Mouse (Mus musculus) limb, embryonic 12.5 days (tissue): ENCODE measurements around the gene Tbxas1. TPM values are rescaled to one million over a fixed set of nuclear protein-coding genes. Genes with fewer than 3 reads are reported as not detected.

Experiments
- ATAC-seq: fragments of 200-750 bp; cut with Nextera tagmentation; 2 replicates; pipeline ENCODE4 v1.8.0; 2017; ENCODE audit warnings: low read depth, moderate TSS enrichment; ENCODE audit not compliant: insufficient number of reproducible peaks, insufficient read depth, low FRiP score, low TSS enrichment
- H3K27ac ChIP-seq: fragments of 300-500 bp; sonication (generic); 2 replicates; pipeline ENCODE4 v1.5.1; 2016; ENCODE audit warnings: mild to moderate bottlenecking, moderate library complexity
- H3K27me3 ChIP-seq: fragments of 300-500 bp; sonication (generic); 2 replicates; pipeline ENCODE4 v1.6.1; 2016; ENCODE audit warnings: mild to moderate bottlenecking, moderate library complexity
- H3K36me3 ChIP-seq: fragments of 300-500 bp; sonication (generic); 2 replicates; pipeline ENCODE4 v1.6.1; 2016; ENCODE audit warnings: mild to moderate bottlenecking, moderate library complexity
- H3K4me1 ChIP-seq: fragments of 300-500 bp; sonication (generic); replicated peaks from 2 replicates; pipeline ENCODE4 v1.6.1; 2016
- H3K4me2 ChIP-seq: fragments of 300-500 bp; sonication (generic); 2 replicates; pipeline ENCODE4 v1.6.1; 2016; ENCODE audit warnings: mild to moderate bottlenecking, moderate library complexity
- H3K4me3 ChIP-seq: fragments of 300-500 bp; sonication (generic); replicated peaks from 2 replicates; pipeline ENCODE4 v1.5.1; 2016; ENCODE audit warnings: mild to moderate bottlenecking
- H3K9ac ChIP-seq: fragments of 300-500 bp; sonication (generic); replicated peaks from 2 replicates; pipeline ENCODE4 v1.6.1; 2016; ENCODE audit warnings: mild to moderate bottlenecking, moderate library complexity
- H3K9me3 ChIP-seq: fragments of 300-500 bp; sonication (generic); 2 replicates; pipeline ENCODE4 v1.6.1; 2016; ENCODE audit warnings: mild to moderate bottlenecking, moderate library complexity
- WGBS: fragments of 180-500 bp; shearing (Covaris S2); methylation state at CpG from one replicate; pipeline ENCODE4 v1.1.7; 2016; 5-methylcytosine and 5-hydroxymethylcytosine counted together
- polyA plus RNA-seq: library from polyadenylated mRNA; unstranded; fragments of >200 nt; fragmentation: Nextera tagmentation; extraction: Ambion mirVana; gene quantifications from 2 replicates; pipeline ENCODE4 v1.2.1, GENCODE M21; 2016

Gene Tbxas1
- polyA plus RNA-seq, 1 experiment from 2014 or later, result 1.1 TPM

DNA sequence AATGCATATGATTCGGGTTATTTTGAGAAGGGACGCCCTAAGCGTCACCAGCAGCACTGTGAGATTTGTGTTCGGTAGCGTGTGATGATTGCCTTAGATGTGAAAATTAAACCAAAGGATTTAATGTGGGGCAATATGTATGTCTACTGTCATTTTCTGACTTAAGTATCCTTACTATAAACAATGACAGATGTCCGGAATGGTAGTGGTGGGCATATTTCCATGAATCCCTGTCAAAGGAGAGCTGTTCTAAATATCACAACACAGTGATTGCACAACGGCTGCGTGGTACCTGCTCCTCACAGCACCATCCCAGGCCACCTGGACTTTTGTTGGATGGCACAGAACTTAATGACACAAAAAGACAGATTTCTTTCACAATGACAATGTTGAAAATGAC is 69.2 kb downstream of the Tbxas1 start:
- Histone ChIP-seq H3K27ac (no peak overlapping the region), H3K4me2 (no peak overlapping the region), H3K9ac (no peak overlapping the region), H3K27me3 (no peaks in the 10 kb centered on the region), H3K36me3 (no peaks in the 10 kb centered on the region), H3K4me3 (no peak overlapping the region), H3K4me1 (no peaks in the 10 kb centered on the region), H3K9me3 (no peaks in the 10 kb centered on the region)
- no peak for ATAC-seq
- 96% methylated on average over 8 of the region's 8 CpGs for WGBS

DNA sequence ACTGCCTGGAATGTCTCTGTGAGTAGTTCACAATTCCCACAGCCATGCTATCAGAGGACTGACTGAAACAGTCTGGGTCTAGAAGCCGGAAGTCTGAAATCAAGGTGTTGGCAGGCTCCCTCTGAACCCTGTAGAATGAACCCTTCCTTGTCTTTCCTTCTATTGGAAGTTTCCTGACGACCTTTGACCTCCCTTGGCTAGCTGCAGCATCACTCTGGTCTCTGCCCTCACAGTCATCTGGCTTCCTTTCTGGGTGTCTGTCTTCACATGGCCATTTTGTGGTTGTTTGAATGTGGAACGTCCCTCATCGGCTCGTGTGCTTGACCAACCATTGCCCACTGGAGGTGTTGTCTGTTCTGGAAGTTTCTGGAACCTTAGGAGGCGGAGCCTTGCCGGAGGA is 69.6 kb downstream of the Tbxas1 start:
- no peak for ATAC-seq
- no peak overlapping the region for H3K9ac ChIP-seq
- no peaks in the 10 kb centered on the region for H3K36me3 ChIP-seq
- no peak overlapping the region for H3K4me2 ChIP-seq
- H3K4me1 ChIP-seq, result 0 out of 2 replicates have a peak, but pooled peaks cover 1% of the 10 kb centered on the region
- 77% methylated on average over 7 of the region's 7 CpGs for WGBS
- H3K27ac ChIP-seq, result no peak overlapping the region
- no peaks in the 10 kb centered on the region for H3K9me3 ChIP-seq
- no peak overlapping the region for H3K4me3 ChIP-seq
- 0 out of 2 replicates have a peak, but pooled peaks cover 2% of the 10 kb centered on the region for H3K27me3 ChIP-seq

DNA sequence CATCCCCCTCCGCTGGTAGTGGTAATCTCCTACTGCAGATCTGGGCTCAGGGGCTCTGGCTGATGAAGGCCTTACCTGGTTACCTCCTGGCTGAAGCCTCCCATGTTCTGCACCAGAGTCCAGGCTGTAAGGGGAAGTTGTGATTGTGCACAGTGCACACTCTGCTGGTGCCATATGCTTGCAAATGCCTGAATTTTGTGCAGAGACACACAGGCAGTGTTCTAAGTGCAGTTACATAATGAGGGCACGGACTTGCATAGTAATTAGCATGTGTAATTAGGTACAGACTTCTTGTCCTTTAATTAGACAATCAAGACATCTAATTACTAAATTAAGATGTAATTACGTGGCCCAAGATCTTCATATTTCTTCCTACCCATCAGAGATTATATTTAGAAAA is 70.5 kb downstream of the Tbxas1 start:
- H3K9ac ChIP-seq, result no peak overlapping the region
- no peaks in the 10 kb centered on the region for H3K9me3 ChIP-seq
- WGBS, result 78% methylated on average over 3 of the region's 3 CpGs
- no peak for ATAC-seq
- no peaks in the 10 kb centered on the region for H3K36me3 ChIP-seq
- peaks cover 4% of the 10 kb centered on the region; the same call in 1 of the 2 replicates for H3K4me1 ChIP-seq
- H3K27ac ChIP-seq, result no peak overlapping the region
- H3K4me2 ChIP-seq, result no peak overlapping the region
- 0 out of 2 replicates have a peak, but pooled peaks cover 3% of the 10 kb centered on the region for H3K27me3 ChIP-seq
- H3K4me3 ChIP-seq, result no peak overlapping the region

DNA sequence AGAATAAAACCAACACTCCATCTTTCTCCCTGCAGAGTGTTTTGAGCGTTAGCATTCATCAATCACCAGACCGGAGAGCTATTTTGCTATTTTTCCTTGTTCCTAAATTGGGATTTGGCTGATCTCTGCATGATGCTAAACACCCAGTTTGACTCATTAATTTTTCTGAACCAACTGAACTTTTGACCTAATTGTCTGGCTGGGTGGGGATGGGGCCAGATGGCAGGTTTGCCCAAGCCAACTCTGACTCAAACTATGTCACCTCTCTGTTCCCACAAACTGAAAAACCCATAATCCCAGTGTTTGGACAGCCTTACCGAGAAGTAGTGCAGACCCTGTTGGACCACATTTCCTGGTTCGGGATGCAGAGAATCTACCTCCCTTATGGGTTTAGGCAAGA is 72.1 kb downstream of the Tbxas1 start:
- Histone ChIP-seq H3K27ac (no peak overlapping the region), H3K4me2 (no peak overlapping the region), H3K4me1 (peaks cover 11% of the 10 kb centered on the region), H3K27me3 (0 out of 2 replicates have a peak, but pooled peaks cover 3% of the 10 kb centered on the region), H3K9ac (no peak overlapping the region), H3K9me3 (no peaks in the 10 kb centered on the region), H3K36me3 (no peaks in the 10 kb centered on the region), H3K4me3 (no peak overlapping the region)
- WGBS, result 85% methylated on average over 4 of the region's 4 CpGs
- no peak for ATAC-seq

DNA sequence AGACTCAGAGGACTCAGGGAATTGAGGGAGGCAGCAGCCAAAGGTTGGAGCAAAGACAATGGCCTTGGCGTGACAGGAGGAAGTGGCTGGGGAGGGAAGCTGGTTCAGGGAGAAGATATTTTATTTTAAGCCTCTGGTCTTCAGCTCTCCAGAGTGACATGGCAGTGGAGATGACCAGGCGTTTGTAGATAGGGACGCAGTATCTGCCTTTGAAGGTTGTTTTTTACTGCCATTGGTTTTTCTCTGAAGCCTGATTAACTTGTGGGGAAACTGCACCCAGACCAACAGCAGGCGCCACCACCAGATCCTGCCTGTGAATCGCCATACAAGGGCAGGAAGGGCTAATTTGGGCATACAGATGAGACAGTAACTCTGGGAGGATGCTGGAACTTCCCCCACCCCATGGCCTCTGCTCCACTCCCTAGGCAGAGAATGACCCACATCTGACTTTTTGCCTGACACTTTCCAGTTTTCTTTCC is 74.5 kb downstream of the Tbxas1 start:
- H3K27ac ChIP-seq, result no peak overlapping the region
- 26% methylated on average over 5 of the region's 5 CpGs for WGBS
- no peak overlapping the region for H3K9ac ChIP-seq
- no peak overlapping the region for H3K4me2 ChIP-seq
- H3K9me3 ChIP-seq, result no peaks in the 10 kb centered on the region
- H3K27me3 ChIP-seq, result 0 out of 2 replicates have a peak, but pooled peaks cover 3% of the 10 kb centered on the region
- no peak overlapping the region for H3K4me3 ChIP-seq
- peaks cover 11% of the 10 kb centered on the region for H3K4me1 ChIP-seq
- no peaks in the 10 kb centered on the region for H3K36me3 ChIP-seq
- ATAC-seq, result no peak

GRCm38 (mm10) chr6:38950341-38950740 is 75.1 kb downstream of the Tbxas1 start:
- H3K4me1 ChIP-seq, result peaks cover 11% of the 10 kb centered on the region
- no peak for ATAC-seq
- WGBS, result 52% methylated on average over 4 of the region's 4 CpGs

DNA sequence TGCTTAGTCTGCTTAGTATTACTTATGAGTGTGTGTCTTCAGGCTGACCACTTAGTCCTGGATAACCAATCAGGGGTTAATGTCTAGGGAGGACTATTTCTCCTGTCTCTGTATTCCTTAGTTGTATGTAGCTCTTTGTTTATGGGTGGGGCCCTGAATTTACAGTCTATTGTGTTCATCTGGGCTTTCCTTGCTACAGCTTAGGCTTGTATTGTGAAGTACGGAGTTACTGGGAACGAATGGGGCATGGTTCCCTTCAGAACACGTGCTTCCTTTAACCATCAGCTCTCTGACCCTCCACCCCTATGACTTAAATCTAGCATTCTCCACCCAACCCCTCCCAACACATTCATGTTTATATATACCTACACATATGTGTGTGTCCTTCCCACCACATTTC is 75.6 kb downstream of the Tbxas1 start:
- peaks cover 11% of the 10 kb centered on the region for H3K4me1 ChIP-seq
- no peak overlapping the region for H3K27ac ChIP-seq
- no peak overlapping the region for H3K9ac ChIP-seq
- no peaks in the 10 kb centered on the region for H3K36me3 ChIP-seq
- 0 out of 2 replicates have a peak, but pooled peaks cover 3% of the 10 kb centered on the region for H3K27me3 ChIP-seq
- ATAC-seq, result no peak
- no peak overlapping the region for H3K4me3 ChIP-seq
- no peaks in the 10 kb centered on the region for H3K9me3 ChIP-seq
- H3K4me2 ChIP-seq, result no peak overlapping the region
- 53% methylated on average over 3 of the region's 3 CpGs for WGBS

More at GRCm38 (mm10) chr6:38950341-38950740, 75.1 kb downstream of the Tbxas1 start:
- no peak overlapping the region for H3K4me2 ChIP-seq
- 0 out of 2 replicates have a peak, but pooled peaks cover 3% of the 10 kb centered on the region for H3K27me3 ChIP-seq
- H3K27ac ChIP-seq, result no peak overlapping the region
- H3K4me3 ChIP-seq, result no peak overlapping the region
- H3K9me3 ChIP-seq, result no peaks in the 10 kb centered on the region
- H3K36me3 ChIP-seq, result no peaks in the 10 kb centered on the region
- H3K9ac ChIP-seq, result no peak overlapping the region

DNA sequence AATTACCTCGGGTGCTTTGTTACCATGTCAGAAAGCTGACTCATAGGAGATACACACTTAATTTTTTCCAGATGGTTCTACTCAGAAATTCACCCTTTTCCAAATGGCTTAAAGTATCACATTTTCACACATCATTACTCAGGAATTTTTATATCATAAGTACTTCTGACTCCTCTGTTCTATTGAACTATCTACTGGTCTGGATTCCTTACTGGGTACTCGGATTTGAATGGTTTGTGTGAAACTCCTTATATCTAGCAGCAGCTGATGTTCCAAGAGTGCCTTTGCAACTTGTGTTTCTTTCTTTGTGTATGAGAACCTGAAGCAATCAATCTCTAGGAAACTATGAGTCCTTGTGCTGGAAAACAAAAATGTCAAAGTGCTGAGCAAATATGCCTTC is 81.4 kb downstream of the Tbxas1 start:
- H3K9me3 ChIP-seq, result no peaks in the 10 kb centered on the region
- no peak for ATAC-seq
- H3K27ac ChIP-seq, result no peak overlapping the region
- no peak overlapping the region for H3K4me2 ChIP-seq
- H3K27me3 ChIP-seq, result no peaks in the 10 kb centered on the region
- no peak overlapping the region for H3K9ac ChIP-seq
- no peaks in the 10 kb centered on the region for H3K36me3 ChIP-seq
- no peak overlapping the region for H3K4me3 ChIP-seq
- no peaks in the 10 kb centered on the region for H3K4me1 ChIP-seq
- 61% methylated on average over 2 of the region's 2 CpGs for WGBS

- H3K27ac ChIP-seq, result no peak overlapping the region
- H3K4me3 ChIP-seq, result no peak overlapping the region
- no peaks in the 10 kb centered on the region for H3K36me3 ChIP-seq
- no peak overlapping the region for H3K4me2 ChIP-seq
- H3K9me3 ChIP-seq, result no peaks in the 10 kb centered on the region
- no peak for ATAC-seq
- 81% methylated on average over 5 of the region's 5 CpGs for WGBS
- no peaks in the 10 kb centered on the region for H3K4me1 ChIP-seq
- no peak overlapping the region for H3K9ac ChIP-seq
- H3K27me3 ChIP-seq, result no peaks in the 10 kb centered on the region
These were observed 82.0 kb downstream of the Tbxas1 start for GRCm38 (mm10) chr6:38957246-38957645.

DNA sequence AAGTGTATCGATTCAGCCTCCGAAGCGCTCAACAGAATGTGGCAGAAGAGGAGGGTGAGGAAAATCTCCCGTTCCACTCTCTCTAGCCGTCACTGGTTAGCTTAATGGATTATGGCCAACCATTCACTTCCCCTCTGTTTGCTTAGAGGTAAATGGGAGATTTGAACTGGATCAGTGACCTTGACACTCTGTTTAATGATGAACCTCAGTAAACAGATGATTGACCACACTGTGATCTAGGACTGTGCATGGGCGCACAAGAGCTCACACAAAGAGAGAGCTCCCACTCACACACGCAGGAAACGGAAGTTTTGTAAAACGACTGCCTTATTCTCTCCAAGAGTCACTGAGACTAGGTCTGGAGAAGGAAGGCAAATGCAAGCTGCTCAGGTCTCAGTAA is 84.3 kb downstream of the Tbxas1 start:
- H3K27me3 ChIP-seq, result no peaks in the 10 kb centered on the region; the same call in 1 of the 2 replicates
- H3K9ac ChIP-seq, result no peak overlapping the region
- no peak overlapping the region for H3K4me2 ChIP-seq
- 89% methylated on average over 9 of the region's 9 CpGs for WGBS
- no peaks in the 10 kb centered on the region for H3K36me3 ChIP-seq
- H3K9me3 ChIP-seq, result no peaks in the 10 kb centered on the region
- H3K4me3 ChIP-seq, result no peak overlapping the region
- ATAC-seq, result no peak
- H3K27ac ChIP-seq, result no peak overlapping the region
- no peaks in the 10 kb centered on the region for H3K4me1 ChIP-seq

GRCm38 (mm10) chr6:38960367-38960766 is 85.2 kb downstream of the Tbxas1 start:
- Histone ChIP-seq H3K27me3 (no peaks in the 10 kb centered on the region; the same call in 1 of the 2 replicates), H3K9me3 (no peaks in the 10 kb centered on the region), H3K4me1 (no peaks in the 10 kb centered on the region), H3K9ac (no peak overlapping the region), H3K4me2 (no peak overlapping the region), H3K27ac (no peak overlapping the region), H3K36me3 (no peaks in the 10 kb centered on the region), H3K4me3 (no peak overlapping the region)
- WGBS, result 88% methylated on average over 3 of the region's 3 CpGs
- ATAC-seq, result no peak

- Histone ChIP-seq H3K27ac (no peak overlapping the region), H3K4me3 (no peak overlapping the region), H3K4me1 (no peaks in the 10 kb centered on the region), H3K27me3 (no peaks in the 10 kb centered on the region; the same call in 1 of the 2 replicates), H3K36me3 (no peaks in the 10 kb centered on the region), H3K4me2 (no peak overlapping the region), H3K9me3 (no peaks in the 10 kb centered on the region), H3K9ac (no peak overlapping the region)
- WGBS, result 73% methylated on average over 12 of the region's 12 CpGs
- ATAC-seq, result no peak
These were observed 85.7 kb downstream of the Tbxas1 start for GRCm38 (mm10) chr6:38960791-38961426.
